Mouse (Mus musculus) C2C12 (cell line): ENCODE data around the gene Chad.

ENCODE experiments used
- CTCF ChIP-seq: IDR thresholded peaks from one replicate; pipeline ENCODE4 v1.5.1; 2011; ENCODE audit not compliant: control insufficient read depth, insufficient read depth, insufficient read length
- USF1 ChIP-seq: IDR thresholded peaks from one replicate; pipeline ENCODE4 v1.6.1; 2011; ENCODE audit warnings: low read depth, mild to moderate bottlenecking, control low read depth, moderate library complexity

GRCm38 (mm10) chr11:94580111-94580740 lies 15.4 kb downstream of the Chad start:
- TF ChIP-seq CTCF (no peak), USF1 (no peak)
